Mouse (Mus musculus) stomach, postnatal 0 days (tissue): ENCODE measurements at regions not wholly inside any gene's neighbourhood (a gene's known extent, or its start where the extent isn't known, plus 50 kb on each side); places are given as distances from the start of the nearest gene placed in this dataset.

Source experiments
- CTCF ChIP-seq: IDR thresholded peaks from 2 replicates; pipeline ENCODE4 v1.5.1; 2016; ENCODE audit warnings: antibody characterized with exemption, low read depth, mild to moderate bottlenecking, moderate library complexity
- EP300 ChIP-seq: optimal IDR thresholded peaks from 2 replicates; pipeline ENCODE3; 2016; ENCODE audit warnings: antibody characterized with exemption

DNA sequence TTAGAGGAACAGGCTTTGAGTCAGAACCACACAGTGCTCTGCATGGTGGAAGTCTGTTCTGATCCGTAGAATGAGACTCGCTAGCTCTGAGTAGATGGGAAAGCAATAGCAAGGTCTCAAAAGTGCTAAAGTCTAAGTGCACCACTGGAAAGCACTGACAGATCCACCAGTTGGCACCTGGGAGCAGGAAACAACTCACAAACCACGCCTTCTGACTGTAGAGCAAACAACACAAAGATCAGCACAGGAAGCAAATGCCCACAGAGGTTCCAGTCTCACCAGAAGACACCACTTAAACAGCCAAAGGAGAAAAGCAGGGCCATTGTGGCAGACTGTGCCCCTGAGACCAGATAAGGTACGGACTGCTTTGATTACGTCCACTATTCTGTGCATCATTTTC lies 121.1 kb upstream of the 2610301B20Rik start:
- TF ChIP-seq CTCF (no peak), EP300 (no peak)
